Mouse (Mus musculus): ENCODE measurements around the gene Mtus2.

The Mtus2 gene

GRCm38 (mm10) chr5:148181308-148181630 is 224.1 kb downstream of the Mtus2 start:
- no peak for DNase-seq (ENCODE audit: low spot score)

- DNase-seq (ENCODE audit: low spot score) = no peak
These were observed 224.8 kb downstream of the Mtus2 start for GRCm38 (mm10) chr5:148181901-148182300.

- no peak for DNase-seq (ENCODE audit: low spot score)
These were observed 228.8 kb downstream of the Mtus2 start for GRCm38 (mm10) chr5:148185898-148186297.

GRCm38 (mm10) chr5:148191416-148191815 is 234.3 kb downstream of the Mtus2 start:
- no peak for DNase-seq (ENCODE audit: low spot score)

GRCm38 (mm10) chr5:148211831-148212230 is 254.7 kb downstream of the Mtus2 start:
- DNase-seq (ENCODE audit: low spot score) = no peak

GRCm38 (mm10) chr5:148216786-148217185 is 259.7 kb downstream of the Mtus2 start:
- DNase-seq (ENCODE audit: low spot score) = no peak

- DNase-seq (ENCODE audit: low spot score) = no peak
These were observed 265.8 kb downstream of the Mtus2 start for GRCm38 (mm10) chr5:148222898-148223297.

- no peak for DNase-seq (ENCODE audit: low spot score)
These were observed 266.9 kb downstream of the Mtus2 start for GRCm38 (mm10) chr5:148224004-148224403.

- DNase-seq (ENCODE audit: low spot score) = no peak
These were observed 276.6 kb downstream of the Mtus2 start for GRCm38 (mm10) chr5:148233714-148234113.

GRCm38 (mm10) chr5:148236616-148237015 is 279.5 kb downstream of the Mtus2 start:
- DNase-seq (ENCODE audit: low spot score) = no peak

GRCm38 (mm10) chr5:148239067-148239466 is 281.9 kb downstream of the Mtus2 start:
- DNase-seq (ENCODE audit: low spot score) = no peak

GRCm38 (mm10) chr5:148239757-148240156 is 282.6 kb downstream of the Mtus2 start:
- DNase-seq (ENCODE audit: low spot score) = no peak

GRCm38 (mm10) chr5:148241932-148242331 is 284.8 kb downstream of the Mtus2 start:
- DNase-seq (ENCODE audit: low spot score) = no peak

GRCm38 (mm10) chr5:148244471-148244870 is 287.4 kb downstream of the Mtus2 start:
- DNase-seq (ENCODE audit: low spot score) = no peak

GRCm38 (mm10) chr5:148245386-148245785 is 288.3 kb downstream of the Mtus2 start:
- no peak for DNase-seq (ENCODE audit: low spot score)

GRCm38 (mm10) chr5:148248236-148248635 is 291.1 kb downstream of the Mtus2 start:
- DNase-seq (ENCODE audit: low spot score) = no peak

GRCm38 (mm10) chr5:148251847-148252246 is 294.7 kb downstream of the Mtus2 start:
- no peak for DNase-seq (ENCODE audit: low spot score)

- DNase-seq (ENCODE audit: low spot score) = no peak
These were observed 304.9 kb downstream of the Mtus2 start for GRCm38 (mm10) chr5:148262016-148262415.

GRCm38 (mm10) chr5:148264819-148265707 is 307.9 kb downstream of the Mtus2 start:
- no peak for DNase-seq (ENCODE audit: low spot score)

- no peak for DNase-seq (ENCODE audit: low spot score)
These were observed 309.7 kb downstream of the Mtus2 start for GRCm38 (mm10) chr5:148266841-148267240.

- DNase-seq (ENCODE audit: low spot score) = no peak
These were observed 310.3 kb downstream of the Mtus2 start for GRCm38 (mm10) chr5:148267446-148267845.

GRCm38 (mm10) chr5:148272065-148272464 is 314.9 kb downstream of the Mtus2 start:
- no peak for DNase-seq (ENCODE audit: low spot score)

- DNase-seq (ENCODE audit: low spot score) = no peak
These were observed 315.7 kb downstream of the Mtus2 start for GRCm38 (mm10) chr5:148272771-148273170.

- no peak for DNase-seq (ENCODE audit: low spot score)
These were observed 321.1 kb downstream of the Mtus2 start for GRCm38 (mm10) chr5:148278233-148278632.
